Mouse (Mus musculus): ENCODE measurements around the gene Ccdc6. TPM values are rescaled to one million over a fixed set of nuclear protein-coding genes. Genes with fewer than 3 reads are reported as not detected.

Ccdc6 gene
- polyA plus RNA-seq, 1 experiment from 2014 or later: 10.7 TPM

GRCm38 (mm10) chr10:70150301-70150700 is 53.4 kb downstream of the Ccdc6 start:
- DNase-seq (ENCODE audit: low spot score): no peak
- WGBS: 69% methylated on average over 4 of the region's 4 CpGs
- ATAC-seq: no peak
- TF ChIP-seq CTCF (IDR thresholded peaks at IDR 0.05) (no peak), EP300 (IDR thresholded peaks at IDR 0.05) (no peak)
- Histone ChIP-seq H3K4me2 (replicated peaks; ENCODE audit: low read depth, low read length) (no peak overlapping the region), H3K36me3 (ENCODE audit: insufficient read depth, low read length) (peaks cover 15% of the 10 kb centered on the region; the same call in 1 of the 2 replicates), H3K27me3 (replicated peaks; ENCODE audit: insufficient read depth, low read length) (no peaks in the 10 kb centered on the region), H3K9ac (replicated peaks; ENCODE audit: low read depth) (no peak overlapping the region), H3K4me3 (ENCODE audit: low read depth, low read length) (no peak overlapping the region), H3K27ac (ENCODE audit: low read length) (no peak overlapping the region), H3K4me1 (ENCODE audit: insufficient read depth, low read depth, low read length) (0 out of 2 replicates have a peak, but pooled peaks cover 3% of the 10 kb centered on the region), H3K9me3 (ENCODE audit: low read length) (no peaks in the 10 kb centered on the region)

GRCm38 (mm10) chr10:70151171-70151570 is 54.2 kb downstream of the Ccdc6 start:
- Histone ChIP-seq H3K4me2 (replicated peaks; ENCODE audit: low read depth, low read length) (no peak overlapping the region), H3K27ac (ENCODE audit: low read length) (no peak overlapping the region), H3K36me3 (ENCODE audit: insufficient read depth, low read length) (peaks cover 13% of the 10 kb centered on the region; the same call in 1 of the 2 replicates), H3K4me1 (ENCODE audit: insufficient read depth, low read depth, low read length) (0 out of 2 replicates have a peak, but pooled peaks cover 3% of the 10 kb centered on the region), H3K9ac (replicated peaks; ENCODE audit: low read depth) (no peak overlapping the region), H3K27me3 (replicated peaks; ENCODE audit: insufficient read depth, low read length) (no peaks in the 10 kb centered on the region), H3K4me3 (ENCODE audit: low read depth, low read length) (no peak overlapping the region), H3K9me3 (ENCODE audit: low read length) (no peaks in the 10 kb centered on the region)
- 79% methylated on average over 10 of the region's 10 CpGs for WGBS
- DNase-seq (ENCODE audit: low spot score) (no peak), ATAC-seq (no peak)
- TF ChIP-seq CTCF (IDR thresholded peaks at IDR 0.05): no peak
- TF ChIP-seq EP300 (IDR thresholded peaks at IDR 0.05): no peak

GRCm38 (mm10) chr10:70152190-70152743 is 55.3 kb downstream of the Ccdc6 start:
- H3K9ac ChIP-seq (replicated peaks; ENCODE audit: low read depth): no peak overlapping the region
- H3K4me2 ChIP-seq (replicated peaks; ENCODE audit: low read depth, low read length): no peak overlapping the region
- H3K27ac ChIP-seq (ENCODE audit: low read length): no peak overlapping the region
- ATAC-seq: peak; percentile 27
- no peaks in the 10 kb centered on the region for H3K9me3 ChIP-seq (ENCODE audit: low read length)
- WGBS: 42% methylated on average over 12 of the region's 12 CpGs
- peak; percentile 50 for DNase-seq (ENCODE audit: low spot score)
- no peaks in the 10 kb centered on the region for H3K27me3 ChIP-seq (replicated peaks; ENCODE audit: insufficient read depth, low read length)
- TF ChIP-seq CTCF (IDR thresholded peaks at IDR 0.05) (no peak), EP300 (IDR thresholded peaks at IDR 0.05) (peak; percentile 22; the same call in 1 of the 2 replicates)
- no peak overlapping the region for H3K4me3 ChIP-seq (ENCODE audit: low read depth, low read length)
- H3K4me1 ChIP-seq (ENCODE audit: insufficient read depth, low read depth, low read length): 0 out of 2 replicates have a peak, but pooled peaks cover 3% of the 10 kb centered on the region
- H3K36me3 ChIP-seq (ENCODE audit: insufficient read depth, low read length): peaks cover 13% of the 10 kb centered on the region; the same call in 1 of the 2 replicates

GRCm38 (mm10) chr10:70153810-70154209 is 56.9 kb downstream of the Ccdc6 start:
- Histone ChIP-seq H3K9ac (replicated peaks; ENCODE audit: low read depth) (no peak overlapping the region), H3K4me1 (ENCODE audit: insufficient read depth, low read depth, low read length) (0 out of 2 replicates have a peak, but pooled peaks cover 3% of the 10 kb centered on the region), H3K36me3 (ENCODE audit: insufficient read depth, low read length) (peaks cover 13% of the 10 kb centered on the region; the same call in 1 of the 2 replicates), H3K4me2 (replicated peaks; ENCODE audit: low read depth, low read length) (no peak overlapping the region), H3K27me3 (replicated peaks; ENCODE audit: insufficient read depth, low read length) (no peaks in the 10 kb centered on the region), H3K4me3 (ENCODE audit: low read depth, low read length) (no peak overlapping the region), H3K27ac (ENCODE audit: low read length) (no peak overlapping the region), H3K9me3 (ENCODE audit: low read length) (no peaks in the 10 kb centered on the region)
- no peak for DNase-seq (ENCODE audit: low spot score)
- 90% methylated on average over 16 of the region's 16 CpGs for WGBS
- TF ChIP-seq EP300 (IDR thresholded peaks at IDR 0.05) (no peak), CTCF (IDR thresholded peaks at IDR 0.05) (no peak)
- ATAC-seq: no peak

GRCm38 (mm10) chr10:70156431-70157165 is 59.7 kb downstream of the Ccdc6 start:
- no peak for ATAC-seq

GRCm38 (mm10) chr10:70159651-70160320 is 62.9 kb downstream of the Ccdc6 start:
- 81% methylated on average over 12 of the region's 12 CpGs for WGBS

More at GRCm38 (mm10) chr10:70156431-70157165, 59.7 kb downstream of the Ccdc6 start:
- Histone ChIP-seq H3K4me3 (ENCODE audit: low read depth, low read length) (no peak overlapping the region), H3K27me3 (replicated peaks; ENCODE audit: insufficient read depth, low read length) (no peaks in the 10 kb centered on the region), H3K36me3 (ENCODE audit: insufficient read depth, low read length) (peaks cover 13% of the 10 kb centered on the region; the same call in 1 of the 2 replicates), H3K27ac (ENCODE audit: low read length) (no peak overlapping the region), H3K4me1 (ENCODE audit: insufficient read depth, low read depth, low read length) (no peaks in the 10 kb centered on the region), H3K4me2 (replicated peaks; ENCODE audit: low read depth, low read length) (no peak overlapping the region), H3K9ac (replicated peaks; ENCODE audit: low read depth) (no peak overlapping the region), H3K9me3 (ENCODE audit: low read length) (no peaks in the 10 kb centered on the region)
- 78% methylated on average over 3 of the region's 3 CpGs for WGBS
- DNase-seq (ENCODE audit: low spot score): no peak
- TF ChIP-seq CTCF (IDR thresholded peaks at IDR 0.05): peak; percentile 68
- no peak for TF ChIP-seq EP300 (IDR thresholded peaks at IDR 0.05)

More at GRCm38 (mm10) chr10:70159651-70160320, 62.9 kb downstream of the Ccdc6 start:
- Histone ChIP-seq H3K27ac (ENCODE audit: low read length) (no peak overlapping the region), H3K4me3 (ENCODE audit: low read depth, low read length) (no peak overlapping the region), H3K27me3 (replicated peaks; ENCODE audit: insufficient read depth, low read length) (no peaks in the 10 kb centered on the region), H3K4me2 (replicated peaks; ENCODE audit: low read depth, low read length) (no peak overlapping the region), H3K4me1 (ENCODE audit: insufficient read depth, low read depth, low read length) (no peaks in the 10 kb centered on the region; the same call in 1 of the 2 replicates), H3K36me3 (ENCODE audit: insufficient read depth, low read length) (peaks cover 10% of the 10 kb centered on the region; the same call in 1 of the 2 replicates), H3K9ac (replicated peaks; ENCODE audit: low read depth) (no peak overlapping the region), H3K9me3 (ENCODE audit: low read length) (no peaks in the 10 kb centered on the region)
- TF ChIP-seq CTCF (IDR thresholded peaks at IDR 0.05): no peak
- TF ChIP-seq EP300 (IDR thresholded peaks at IDR 0.05): no peak
- DNase-seq (ENCODE audit: low spot score): no peak
- ATAC-seq: no peak

Data from lung, postnatal 0 days (tissue).